Mouse (Mus musculus): ENCODE measurements at regions not wholly inside any gene's neighbourhood (a gene's known extent, or its start where the extent isn't known, plus 50 kb on each side); places are given as distances from the start of the nearest gene placed in this dataset.

DNA sequence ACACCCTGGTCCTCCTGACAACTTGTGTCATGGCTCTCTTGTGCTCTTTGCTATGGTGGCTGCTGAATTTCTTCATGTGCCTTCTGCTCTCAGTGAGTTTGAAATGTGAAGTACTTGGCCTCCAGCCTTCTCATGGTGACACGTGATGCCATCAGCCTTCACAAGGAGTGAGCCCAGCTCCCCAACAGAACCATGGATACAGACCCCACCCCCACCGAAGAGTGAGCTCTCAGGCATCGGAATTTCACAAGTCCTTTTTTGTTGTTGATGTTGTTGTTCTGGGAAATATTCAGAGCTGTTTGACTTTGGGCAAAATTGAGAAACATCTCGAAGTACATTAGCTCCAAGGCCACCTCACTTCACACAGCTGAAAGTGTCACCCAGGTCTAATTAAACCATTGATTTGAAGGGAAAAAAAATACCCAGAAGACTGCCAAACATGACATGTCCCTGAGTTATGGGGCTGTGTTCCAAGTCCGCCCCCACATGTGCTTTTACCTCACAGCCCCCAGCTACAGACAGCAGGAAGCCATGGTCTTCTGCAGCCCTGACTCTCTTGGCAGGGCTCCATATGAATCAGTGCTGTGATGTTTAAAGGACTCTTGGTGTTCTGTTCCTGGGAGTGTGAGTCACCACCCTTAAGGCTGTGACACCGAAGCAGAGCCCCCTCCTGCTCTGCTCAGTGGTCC is 205.2 kb upstream of the A230072I06Rik start:
- in situ Hi-C loops (cut with MboI) = no loop called here

DNA sequence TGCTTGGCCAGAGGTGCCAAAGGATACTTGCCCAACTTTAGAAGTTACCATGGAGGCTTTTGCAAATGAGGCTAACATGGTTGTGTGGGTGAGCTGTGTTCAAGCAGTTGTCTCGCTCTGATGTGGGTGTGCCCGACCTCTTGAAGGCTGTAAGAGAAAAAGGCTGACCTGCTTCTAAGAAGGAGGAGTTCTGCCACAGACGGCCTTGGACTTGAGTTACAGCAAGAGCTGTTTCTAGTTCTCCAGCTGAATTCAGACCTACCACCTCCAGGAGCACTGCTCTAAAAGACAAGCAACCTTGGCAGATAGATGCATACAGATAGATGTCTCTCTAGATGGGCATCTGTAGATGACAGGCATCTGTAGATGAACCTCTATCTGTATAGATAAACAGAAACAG is 202.7 kb upstream of the A230072I06Rik start:
- in situ Hi-C loops (cut with MboI) = no loop called here

DNA sequence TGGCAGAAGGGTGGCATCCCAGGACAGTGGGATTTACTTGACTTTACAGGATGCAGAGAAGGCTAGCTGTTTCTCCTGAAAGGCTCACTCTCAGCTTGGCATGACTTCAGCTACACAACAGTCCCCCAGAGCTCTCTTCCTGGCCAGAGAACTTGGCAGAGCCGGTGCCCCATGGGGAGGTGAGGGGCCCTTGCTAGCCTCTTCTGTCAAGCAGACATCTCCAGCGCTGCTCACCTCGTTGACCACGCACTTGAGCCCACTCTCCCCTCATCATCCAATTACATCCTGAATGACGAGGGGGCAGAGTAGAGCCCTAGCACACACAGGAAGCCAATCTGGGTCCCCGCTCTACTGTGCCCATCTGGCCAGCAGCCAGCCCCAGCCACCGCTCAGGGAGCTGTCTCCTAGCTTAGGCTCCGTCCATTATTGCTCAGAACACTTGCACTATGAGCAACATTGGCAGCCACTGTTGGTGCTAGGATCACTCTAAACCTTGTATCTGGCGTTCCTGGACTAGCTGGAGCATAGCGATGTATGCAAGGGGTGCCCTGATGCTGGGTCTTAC is 201.7 kb upstream of the A230072I06Rik start:
- in situ Hi-C loops (cut with MboI) = no loop called here

- in situ Hi-C loops (cut with MboI) = no loop called here
Observed at GRCm38 (mm10) chr8:12077896-12078295, 200.7 kb upstream of the A230072I06Rik start.

- in situ Hi-C loops (cut with MboI) = no loop called here
Observed at GRCm38 (mm10) chr8:12078679-12079566, 199.7 kb upstream of the A230072I06Rik start.

DNA sequence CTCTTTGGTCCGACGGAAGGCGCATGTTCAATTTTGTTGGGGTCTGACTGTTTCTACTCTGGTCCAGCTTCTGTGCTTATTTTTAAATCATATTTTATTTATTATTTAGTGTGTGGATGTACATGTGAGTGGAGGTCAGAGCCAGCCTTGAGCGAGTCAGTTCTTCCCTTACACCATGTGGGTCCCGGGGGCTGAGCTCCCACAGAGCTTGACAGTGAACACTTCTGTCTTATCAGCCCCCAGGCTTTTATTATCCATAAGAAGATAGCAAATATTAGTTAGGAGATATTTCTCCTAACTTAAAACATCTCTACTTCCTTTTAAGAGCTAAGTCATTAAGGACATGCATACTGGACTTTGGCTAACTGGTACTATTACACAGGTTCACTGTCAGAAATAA is 197.1 kb upstream of the A230072I06Rik start:
- in situ Hi-C loops (cut with MboI) = no loop called here

GRCm38 (mm10) chr8:12087192-12087800 is 191.3 kb upstream of the A230072I06Rik start:
- in situ Hi-C loops (cut with MboI) = no loop called here

DNA sequence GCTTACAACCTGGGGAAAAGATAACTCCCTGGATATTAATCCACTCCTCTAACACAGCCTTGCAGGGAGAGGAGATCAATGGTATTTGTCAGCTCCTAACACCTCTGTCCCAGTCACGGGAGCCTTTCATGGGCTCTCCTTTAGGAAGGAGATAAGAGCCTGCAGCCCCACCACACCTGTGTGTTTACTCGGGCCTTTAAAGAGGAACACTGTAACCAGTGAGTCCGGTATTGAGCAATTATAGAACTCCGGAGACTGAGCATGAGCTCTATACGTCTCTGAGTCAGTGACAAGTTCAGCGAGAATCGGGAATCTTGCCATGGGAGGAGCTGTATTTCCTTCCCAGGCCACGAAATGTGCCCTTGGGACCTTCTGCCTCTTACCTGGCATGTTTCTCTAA is 178.5 kb upstream of the A230072I06Rik start:
- in situ Hi-C loops (cut with MboI) = no loop called here

DNA sequence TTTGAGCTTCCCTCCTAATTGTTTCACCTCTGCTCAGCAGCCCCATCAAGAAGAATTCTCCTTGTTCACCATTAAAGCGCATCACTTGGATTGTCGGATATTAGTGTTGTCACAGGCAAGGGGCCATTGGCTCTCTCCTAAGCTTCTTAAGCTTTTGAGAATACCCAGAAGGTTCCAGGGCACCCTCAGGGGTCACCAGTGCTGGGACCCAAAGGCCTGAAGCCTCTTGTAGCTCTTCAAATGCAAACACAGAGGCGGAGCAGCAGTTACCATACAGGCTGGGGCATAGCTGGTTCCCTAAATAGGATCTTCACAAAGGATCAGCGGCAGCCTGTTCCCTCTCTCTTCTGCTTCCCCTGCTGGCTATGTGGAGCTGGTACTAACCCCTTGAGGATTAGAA is 175.3 kb upstream of the A230072I06Rik start:
- in situ Hi-C loops (cut with MboI) = no loop called here

DNA sequence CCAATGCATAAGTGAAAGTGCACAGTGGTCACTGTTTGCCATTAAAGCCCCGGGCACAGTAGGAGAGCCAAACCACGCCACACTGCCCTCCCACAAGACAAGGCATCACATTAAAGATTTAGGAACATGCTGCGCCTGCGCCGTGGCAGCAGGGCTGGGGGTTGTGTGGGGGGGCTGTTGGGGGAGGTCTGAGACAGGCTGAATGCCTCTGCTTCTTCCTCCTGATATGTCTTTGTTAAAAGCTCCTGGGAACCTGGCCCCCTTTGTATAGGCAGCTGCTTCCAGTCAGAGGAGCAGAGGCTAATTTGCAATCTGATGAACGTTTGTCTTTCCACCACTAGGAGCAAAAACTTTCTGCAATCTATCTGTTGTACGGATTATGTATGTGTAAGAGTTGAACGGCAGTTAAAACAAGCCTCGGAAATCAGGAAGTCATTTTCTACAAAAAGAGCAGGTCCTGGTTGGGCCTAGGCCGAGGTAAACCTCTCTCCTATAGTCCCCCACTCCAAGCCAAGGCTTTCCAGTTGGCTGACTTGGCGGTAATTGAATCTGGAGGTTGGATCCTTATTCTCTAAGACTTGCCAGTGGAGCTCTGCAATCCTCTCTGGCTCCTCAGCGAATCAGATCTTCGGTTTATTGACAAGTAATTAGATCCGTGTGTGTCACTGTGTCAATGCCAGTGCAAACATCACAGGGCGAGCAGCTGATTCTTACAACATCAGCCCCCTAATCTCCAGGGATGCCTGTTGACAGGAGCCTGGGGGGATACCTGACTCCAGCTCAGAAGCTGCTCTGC is 173.3 kb upstream of the A230072I06Rik start:
- in situ Hi-C loops (cut with MboI) = no loop called here

DNA sequence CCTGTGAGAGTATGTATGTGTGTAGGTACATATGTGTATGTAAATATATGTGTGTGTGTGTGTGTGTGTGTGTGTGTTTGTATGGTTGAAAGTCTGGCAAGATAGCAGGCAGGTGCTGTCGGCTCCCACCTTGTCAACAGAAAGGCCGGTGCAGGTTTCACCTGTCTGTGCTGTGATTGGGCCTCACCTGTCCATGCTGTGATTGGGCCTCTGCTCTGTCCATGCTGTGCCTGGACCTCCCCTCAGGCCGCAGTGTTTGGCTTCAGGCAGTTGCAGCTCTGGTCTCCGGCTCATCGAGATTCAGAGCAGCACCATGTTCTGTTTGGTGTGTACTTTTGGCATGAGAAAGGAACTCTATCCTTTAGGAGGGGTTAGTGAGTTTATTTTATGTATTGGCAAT is 170.0 kb upstream of the A230072I06Rik start:
- in situ Hi-C loops (cut with MboI) = no loop called here

- in situ Hi-C loops (cut with MboI) = no loop called here
Observed at GRCm38 (mm10) chr8:12111626-12112025, 167.0 kb upstream of the A230072I06Rik start.

DNA sequence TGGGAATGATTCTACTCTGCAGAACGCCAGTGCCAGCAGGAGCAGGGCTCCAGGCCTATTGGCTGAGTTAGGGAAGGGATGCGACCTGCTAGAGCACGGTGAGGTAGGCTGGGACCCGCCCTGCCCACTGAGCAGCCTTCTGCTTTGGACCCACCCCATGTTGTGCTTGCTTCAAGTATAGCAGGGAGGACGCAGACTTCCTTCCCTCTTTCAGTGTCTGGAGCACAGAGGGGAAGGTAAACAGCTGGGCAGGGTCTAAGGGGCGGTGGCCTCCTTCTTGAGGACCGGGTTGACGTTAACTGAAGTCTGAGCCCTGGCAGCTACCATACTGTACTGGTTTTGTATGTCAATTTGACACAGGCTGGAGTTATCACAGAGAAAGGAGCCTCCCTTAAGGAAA is 165.6 kb upstream of the A230072I06Rik start:
- in situ Hi-C loops (cut with MboI) = no loop called here

DNA sequence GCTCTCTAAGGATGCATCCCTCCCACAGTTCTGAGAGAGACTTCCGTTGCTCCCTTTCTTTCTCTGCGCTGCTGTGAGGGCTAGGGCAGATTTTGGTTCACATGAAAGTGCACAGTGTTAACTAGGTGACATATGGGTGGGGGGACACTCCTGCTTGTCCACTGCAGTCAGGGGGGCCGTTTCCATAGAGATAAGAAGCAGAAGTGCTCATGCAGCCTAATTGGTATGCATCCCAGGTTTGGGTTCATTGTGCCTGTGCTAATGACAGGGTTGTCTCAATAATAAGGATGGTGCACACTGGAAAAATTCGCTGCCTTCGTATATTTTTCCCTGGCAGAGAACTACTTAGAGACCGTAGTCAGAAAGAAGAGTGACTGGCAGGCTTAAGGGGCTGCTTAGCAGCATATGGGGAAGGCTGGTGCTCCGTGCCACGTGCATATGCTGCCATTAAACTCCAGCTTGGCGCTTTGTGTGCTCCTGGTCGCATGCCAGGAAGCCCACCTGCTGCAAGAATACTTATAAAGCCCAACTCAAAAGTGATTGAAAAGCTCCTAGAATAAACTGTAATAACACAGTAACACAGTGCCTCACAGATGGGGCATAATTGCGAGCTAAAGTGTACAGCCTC is 152.1 kb upstream of the A230072I06Rik start:
- in situ Hi-C loops (cut with MboI) = no loop called here

DNA sequence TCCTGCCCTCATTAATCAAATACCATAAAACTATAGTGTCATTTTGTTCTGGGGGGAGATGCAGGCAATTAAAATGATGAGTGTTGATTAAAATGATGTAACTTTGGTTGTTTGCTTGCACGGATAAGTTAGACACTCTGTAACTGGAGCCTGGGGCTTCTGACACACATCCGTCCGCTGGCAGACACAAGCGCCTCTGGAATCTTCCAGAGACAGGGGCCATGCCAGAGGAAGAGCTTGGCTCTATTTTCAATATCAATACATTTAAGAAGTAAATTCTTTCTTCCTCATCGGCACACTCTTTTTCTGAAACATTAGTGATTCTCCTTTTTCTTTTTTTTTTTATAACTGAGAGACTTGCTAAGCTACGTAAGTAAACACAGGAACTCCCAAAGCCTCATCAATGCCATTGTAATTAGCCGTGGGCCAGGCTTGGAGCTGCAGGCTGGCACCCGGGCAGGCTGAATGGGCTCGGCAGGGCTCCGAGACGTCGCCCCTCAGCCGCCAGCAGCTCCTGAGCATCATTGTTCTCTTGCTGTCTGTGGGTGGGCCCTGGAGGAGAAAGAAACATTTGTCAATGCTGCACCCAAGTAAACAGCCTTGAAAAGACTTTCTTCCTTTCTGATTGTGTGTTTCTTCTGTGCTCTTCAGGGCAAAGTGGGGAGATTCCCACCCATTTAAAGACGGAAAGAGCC is 151.4 kb upstream of the A230072I06Rik start:
- in situ Hi-C loops (cut with MboI) = no loop called here

- in situ Hi-C loops (cut with MboI) = no loop called here
Observed at GRCm38 (mm10) chr8:12127801-12128490, 150.7 kb upstream of the A230072I06Rik start.

- in situ Hi-C loops (cut with MboI) = no loop called here
Observed at GRCm38 (mm10) chr8:12130591-12130990, 148.0 kb upstream of the A230072I06Rik start.

- in situ Hi-C loops (cut with MboI) = no loop called here
Observed at GRCm38 (mm10) chr8:12134200-12134599, 144.4 kb upstream of the A230072I06Rik start.

GRCm38 (mm10) chr8:12135392-12136177 is 143.0 kb upstream of the A230072I06Rik start:
- in situ Hi-C loops (cut with MboI) = no loop called here
